Mouse (Mus musculus) cerebellum, postnatal 4 days (tissue): Measurements from ENCODE around the gene Rpe65.

ENCODE experiments used
- DNase-seq, 2 experiments: peaks; one replicate each; pipeline ENCODE4 v3.0.0; 2022; ENCODE audit warnings: low spot score in 2 of 2, mixed read lengths in 1 of 2

Gene Rpe65

DNA sequence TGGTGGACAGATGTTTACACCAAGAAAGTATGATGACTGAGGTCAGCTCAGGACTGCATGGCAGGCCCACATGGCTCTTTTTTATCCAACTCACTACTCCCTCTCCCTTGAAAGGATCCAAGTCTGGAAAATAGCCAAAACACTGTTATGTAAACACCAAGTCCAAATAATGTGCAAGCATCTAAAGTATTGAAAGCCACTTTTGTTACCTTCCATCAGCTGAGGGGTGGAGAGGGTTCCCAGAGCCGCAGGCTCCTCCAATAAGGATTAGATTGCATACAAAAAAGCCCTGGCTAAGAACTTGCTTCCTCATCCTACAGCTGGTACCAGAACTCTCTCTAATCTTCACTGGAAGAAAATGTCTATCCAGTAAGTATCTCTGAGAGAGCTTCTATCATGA lies at the start of gene Rpe65:
Gene Rpe65, plus strand, starts transcription at position 301 of the 400 bp plus-strand sequence.
- no peak for DNase-seq

DNA sequence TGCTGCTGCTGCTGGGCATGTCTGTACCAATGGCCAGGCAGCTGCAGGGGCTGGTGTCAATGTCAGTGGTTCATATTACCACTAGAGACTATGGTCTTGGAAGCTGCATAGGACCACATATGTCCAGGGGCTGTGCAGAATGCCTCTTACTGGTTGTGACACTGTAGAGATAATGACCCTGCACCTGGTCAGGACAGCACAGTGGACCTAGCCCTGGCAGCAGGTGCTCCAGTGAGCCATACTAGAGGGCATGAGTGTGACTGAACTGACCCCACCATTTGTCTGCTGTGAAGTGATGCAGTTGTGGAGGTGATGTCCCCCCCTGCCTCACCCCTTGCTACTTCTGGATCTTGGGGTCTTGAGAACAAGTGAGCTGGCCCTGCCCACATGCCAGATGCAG lies 48.8 kb upstream of the Rpe65 start:
- DNase-seq, result no peak

DNA sequence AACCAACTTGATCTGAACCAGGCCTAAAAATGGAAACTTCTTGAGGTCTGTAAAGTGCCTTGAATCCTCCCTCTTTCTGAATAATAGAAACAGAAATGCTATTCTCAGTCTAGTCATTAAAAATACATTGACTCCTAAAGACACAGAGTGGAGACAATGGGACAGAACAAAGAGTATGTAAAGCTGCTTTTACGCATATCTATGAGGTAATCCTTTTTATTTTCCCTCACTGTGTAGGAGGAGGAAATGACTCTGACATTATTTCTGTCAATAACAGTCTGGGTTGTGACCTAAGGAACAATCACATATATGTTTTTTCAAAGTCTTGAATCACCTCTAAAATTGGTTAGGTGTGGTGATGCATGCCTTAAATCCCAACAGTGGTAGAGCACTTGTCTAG lies 16.0 kb downstream of the Rpe65 start:
- no peak for DNase-seq

DNA sequence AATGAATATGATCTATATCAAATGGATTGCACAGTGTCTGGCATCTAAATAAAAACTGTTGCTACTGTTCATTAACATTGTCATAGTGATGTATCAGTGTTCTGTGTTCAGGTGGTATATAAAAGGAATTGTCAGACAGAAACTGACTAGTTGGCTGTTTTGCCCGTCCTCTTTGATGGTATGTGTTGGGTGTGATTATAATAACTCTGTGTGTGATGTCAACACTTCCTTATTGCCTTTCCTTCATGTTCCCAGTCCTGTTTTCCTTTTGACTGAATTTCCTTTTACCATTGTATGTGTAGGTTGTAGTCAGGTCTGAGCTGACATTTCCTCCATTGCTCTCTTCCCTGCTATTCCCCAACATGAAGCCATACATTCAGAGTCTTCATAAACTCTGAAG lies 22.1 kb downstream of the Rpe65 start:
- no peak for DNase-seq

DNA sequence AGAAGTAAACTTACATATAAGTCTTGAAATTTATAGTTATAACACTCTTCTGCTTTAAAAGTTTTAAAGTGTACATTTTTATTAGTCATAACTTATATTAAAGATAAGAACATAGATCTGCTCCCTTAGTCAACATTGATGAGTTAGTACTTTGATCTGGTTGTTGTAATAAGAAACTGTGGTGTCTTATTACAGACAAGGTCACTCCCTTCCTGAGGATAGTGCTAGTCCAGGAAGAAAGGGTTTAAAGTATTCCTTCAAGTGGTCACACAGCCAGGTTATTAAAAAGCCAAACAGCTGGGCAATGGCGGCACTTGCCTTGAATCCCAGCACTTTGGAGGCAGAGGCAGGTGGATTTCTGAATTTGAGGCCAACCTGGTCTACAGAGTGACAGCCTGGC lies 25.0 kb downstream of the Rpe65 start:
- DNase-seq, result no peak

DNA sequence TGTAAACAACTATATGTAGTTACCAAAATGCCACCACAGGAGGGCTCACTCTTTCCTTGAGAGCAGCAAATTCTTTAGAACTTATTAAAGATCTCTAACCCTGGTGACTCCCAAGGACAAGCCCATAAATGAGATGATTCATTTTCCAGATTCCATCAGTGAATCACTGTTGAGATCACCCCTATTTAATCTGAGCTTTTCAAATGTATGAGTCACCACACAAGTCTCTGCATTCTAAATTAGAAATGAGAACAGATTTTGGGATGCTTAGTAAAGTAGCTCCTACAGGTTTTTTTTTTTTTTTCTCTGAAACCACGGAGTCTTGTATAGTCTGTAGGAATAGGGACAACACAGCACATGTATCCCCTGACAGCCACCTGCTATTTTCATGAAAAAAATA lies 61.8 kb downstream of the Rpe65 start:
- DNase-seq, result no peak

DNA sequence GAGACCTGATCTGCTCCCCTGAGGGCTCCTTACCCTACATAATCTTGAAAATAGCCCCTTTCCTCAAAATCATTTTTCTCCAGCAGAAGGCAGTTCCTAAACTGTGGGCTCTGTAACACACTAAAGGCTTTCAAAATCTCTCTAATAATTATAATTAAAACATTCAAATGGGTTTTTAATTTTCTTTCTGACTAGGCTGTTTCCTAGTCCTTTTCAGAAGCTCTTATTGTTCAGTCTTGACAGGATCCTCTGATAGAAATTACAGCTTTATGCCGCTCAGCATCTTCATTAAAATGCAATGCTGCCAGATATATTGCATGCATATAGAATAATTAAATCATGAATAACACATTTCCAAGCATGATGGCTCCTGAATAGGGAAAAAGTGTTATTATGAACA lies 64.4 kb downstream of the Rpe65 start:
- no peak for DNase-seq
